Comparison of ENCODE assay signal across 8 mouse cellular contexts in the genomic region with DNA sequence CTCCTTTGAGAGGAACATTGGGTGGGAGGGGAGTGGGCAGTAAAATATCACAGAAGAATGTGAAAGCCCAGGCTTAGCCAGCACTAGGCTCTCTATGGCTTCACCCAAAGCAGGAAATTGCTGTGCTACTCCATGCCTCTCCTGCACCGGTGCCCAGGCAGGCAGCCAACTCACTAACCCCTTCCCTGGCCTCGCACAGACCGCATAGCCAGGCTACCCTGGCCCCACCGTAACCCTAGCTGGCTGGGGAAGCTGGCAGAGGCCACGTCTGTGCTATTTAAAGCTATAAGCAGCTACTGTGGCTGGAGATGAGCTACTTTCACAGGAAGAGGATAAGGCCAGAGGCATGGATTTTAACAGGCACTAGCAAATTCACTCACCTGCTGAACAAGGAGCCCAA. TPM values are rescaled to one million over a fixed set of nuclear protein-coding genes. Genes with fewer than 3 reads are reported as not detected.
A peak's percentile ranks its signal among the peaks of the same experiment; 100 is the strongest.
DNase-seq lines count a peak whose midpoint lies in the region; ATAC-seq lines count a peak whose summit lies in the region.

No protein-coding gene starts in this region.

- DNase-seq in limb, embryonic 11.5 days (ENCODE audit: low spot score) = no peak
- DNase-seq in limb, embryonic 10.5 days (ENCODE audit: low spot score) = no peak
- peak; percentile 51 to 72 for DNase-seq in cerebellum, postnatal 25 days
- peak; percentile 61 for DNase-seq in heart, adult 8-10 months (ENCODE audit: low spot score)
- peak; percentile 44 for DNase-seq in testis, postnatal 10 days (ENCODE audit: low spot score)

- H3K27ac ChIP-seq in limb, embryonic 11.5 days (replicated peaks; ENCODE audit: low read depth, low read length) = no peak overlapping the region
- H3K27ac ChIP-seq in limb, embryonic 10.5 days = no peak overlapping the region
- no peak overlapping the region for H3K27ac ChIP-seq in kidney, embryonic 16.5 days (ENCODE audit: low read length)

- ATAC-seq in limb, embryonic 11.5 days (ENCODE audit: insufficient number of reproducible peaks, low FRiP score, low TSS enrichment, low read depth) = 0 out of 2 replicates have a peak, but pooled peaks have one; percentile 54
- ATAC-seq in kidney, embryonic 16.5 days (ENCODE audit: low FRiP score, low TSS enrichment) = peak; percentile 91
- peak; percentile 51 for ATAC-seq in megakaryocyte, adult 5-6 weeks (ENCODE audit: poor library complexity, severe bottlenecking)
- no peak for ATAC-seq in erythroid progenitor cell, adult 5-6 weeks (replicated peaks; ENCODE audit: low FRiP score, poor library complexity, severe bottlenecking)

- H3K4me2 ChIP-seq in limb, embryonic 11.5 days (ENCODE audit: low read depth, severe bottlenecking) = no peak overlapping the region
- no peak overlapping the region for H3K4me2 ChIP-seq in kidney, embryonic 16.5 days (replicated peaks; ENCODE audit: low read depth, low read length)

- H3K4me1 ChIP-seq in limb, embryonic 11.5 days (ENCODE audit: control insufficient read depth, insufficient read depth, low read length) = no peaks in the 10 kb centered on the region
- H3K4me1 ChIP-seq in limb, embryonic 10.5 days = no peaks in the 10 kb centered on the region
- peaks cover 6% of the 10 kb centered on the region; the same call in 1 of the 2 replicates for H3K4me1 ChIP-seq in kidney, embryonic 16.5 days (ENCODE audit: insufficient read depth, low read length)

- H3K36me3 ChIP-seq in limb, embryonic 11.5 days (ENCODE audit: control insufficient read depth, insufficient read depth, low read length) = no peaks in the 10 kb centered on the region
- no peaks in the 10 kb centered on the region for H3K36me3 ChIP-seq in limb, embryonic 10.5 days
- H3K36me3 ChIP-seq in kidney, embryonic 16.5 days (ENCODE audit: insufficient read depth, low read length) = no peaks in the 10 kb centered on the region

- no peaks in the 10 kb centered on the region for H3K27me3 ChIP-seq in limb, embryonic 11.5 days (ENCODE audit: control insufficient read depth, insufficient read depth, low read length)
- H3K27me3 ChIP-seq in limb, embryonic 10.5 days (ENCODE audit: low read depth, poor library complexity, severe bottlenecking) = no peaks in the 10 kb centered on the region
- H3K27me3 ChIP-seq in kidney, embryonic 16.5 days (ENCODE audit: insufficient read depth, low read length) = no peaks in the 10 kb centered on the region

- no peak overlapping the region for H3K9ac ChIP-seq in limb, embryonic 11.5 days (ENCODE audit: low read length)
- H3K9ac ChIP-seq in kidney, embryonic 16.5 days (replicated peaks; ENCODE audit: low read length) = no peak overlapping the region

- no peaks in the 10 kb centered on the region for H3K9me3 ChIP-seq in limb, embryonic 11.5 days (ENCODE audit: control insufficient read depth, low read length)
- H3K9me3 ChIP-seq in limb, embryonic 10.5 days (replicated peaks) = no peaks in the 10 kb centered on the region
- no peaks in the 10 kb centered on the region for H3K9me3 ChIP-seq in kidney, embryonic 16.5 days (ENCODE audit: low read length)

- 53% methylated on average over 5 of the region's 5 CpGs for WGBS in limb, embryonic 11.5 days
- 74% methylated on average over 5 of the region's 5 CpGs for WGBS in limb, embryonic 10.5 days
- WGBS in kidney, embryonic 16.5 days = 4% methylated on average over 5 of the region's 5 CpGs

- H3K4me3 ChIP-seq in limb, embryonic 11.5 days (ENCODE audit: low read depth, low read length) = no peak overlapping the region
- no peak overlapping the region for H3K4me3 ChIP-seq in limb, embryonic 10.5 days
- no peak overlapping the region for H3K4me3 ChIP-seq in kidney, embryonic 16.5 days (ENCODE audit: low read length)

RNA-seq across cellular contexts. Expression of a gene that starts 38.8 kb away (rescaled TPM):
- 7.7 and 8.6 TPM in 2 replicates for polyA plus RNA-seq in limb, embryonic 11.5 days (2014; fragmentation: Nextera tagmentation; extraction: Ambion mirVana)
- polyA plus RNA-seq in limb, embryonic 10.5 days (2016; fragmentation: Nextera tagmentation; extraction: Ambion mirVana) = 4.6 and 7.2 TPM in 2 replicates
- 1 to 10 TPM; 2.5 to 5.1 (median 3.3) TPM for total RNA-seq in heart, adult 8-10 months (2022)
- 1.7 TPM in 2 replicates for polyA plus RNA-seq in kidney, embryonic 16.5 days (2015; fragmentation: Nextera tagmentation; extraction: Ambion mirVana)
- total RNA-seq in megakaryocyte, adult 5-6 weeks (2015) = 2.1 and 3.4 TPM in 2 replicates
- 1.1 and 5.1 TPM in 2 replicates for total RNA-seq in megakaryocyte, adult 5-6 weeks (2017)
- 0.72 TPM in 1 of 2 replicates, not detected in the other for total RNA-seq in erythroid progenitor cell, adult 5-6 weeks (2015; ENCODE audit: low replicate concordance)
- not detected in 2 replicates for total RNA-seq in erythroid progenitor cell, adult 5-6 weeks (2017; ENCODE audit: low replicate concordance)

Comparison
In these comparisons a context has a peak if more than half of its experiments do, and no peak if none do; other contexts are left out.
1. DNase-seq: peak in cerebellum, postnatal 25 days (2 of 2), heart, adult 8-10 months (single experiment) and testis, postnatal 10 days (single experiment); none in limb, embryonic 11.5 days (single experiment) and limb, embryonic 10.5 days (single experiment).